In genomic region chr13:63726509-63726908, GRCm38 (mm10) we compare ENCODE assay signal across 25 mouse cellular contexts.
DNase-seq lines count a peak whose midpoint lies in the region; ATAC-seq and TF ChIP-seq lines count a peak whose summit lies in the region.
"Had no signal": no experiment of that assay in that cellular context is flagged by ENCODE, and none has a peak within 500 bp of the region (broad histone marks: within the 10 kb centered on the region; RNA-seq: fewer than 3 reads in every experiment).

No protein-coding gene starts in this region.

- H3K4me1 ChIP-seq in liver, embryonic 11.5 days (replicated peaks; ENCODE audit: control insufficient read depth, insufficient read depth, low read length), result no peaks in the 10 kb centered on the region
- H3K4me1 ChIP-seq in liver, postnatal 0 days (ENCODE audit: insufficient read depth), result 0 out of 2 replicates have a peak, but pooled peaks cover 2% of the 10 kb centered on the region
- H3K4me1 ChIP-seq in lung, embryonic 16.5 days (replicated peaks; ENCODE audit: control insufficient read depth, insufficient read depth, low read length), result peaks cover 28% of the 10 kb centered on the region
- no peaks in the 10 kb centered on the region for H3K4me1 ChIP-seq in testis, adult 2 months (ENCODE audit: control insufficient read depth, insufficient read depth, low read length)
- H3K4me1 ChIP-seq: hindbrain, embryonic 15.5 days had no signal

- DNase-seq in liver, embryonic 11.5 days (ENCODE audit: low spot score), result peak; percentile 29
- no peak for DNase-seq in liver, postnatal 0 days
- no peak for DNase-seq in lung, postnatal 25 days (ENCODE audit: low spot score)
- no peak for DNase-seq in testis, postnatal 10 days (ENCODE audit: low spot score)
- DNase-seq: adrenal gland, adult 2 months; adrenal gland, postnatal 14 days; cerebellum, adult 11 months; cerebellum, adult 2 months; cerebellum, adult 9-11 months; cerebellum, postnatal 25 days; gastrocnemius, postnatal 10 days; gastrocnemius, postnatal 36 days; heart, adult 2 months; heart, postnatal 14 days; heart, postnatal 4 days had no signal

- TF ChIP-seq CTCF in liver, postnatal 0 days (IDR thresholded peaks at IDR 0.05; ENCODE audit: low read depth), result no peak
- TF ChIP-seq CTCF in testis, adult 2 months (IDR thresholded peaks at IDR 0.05; ENCODE audit: control insufficient read depth, insufficient read depth, insufficient replicate concordance, low read depth, low read length), result no peak

- no peak overlapping the region for H3K4me2 ChIP-seq in liver, embryonic 11.5 days
- H3K4me2 ChIP-seq in liver, postnatal 0 days (ENCODE audit: low read depth, low read length), result no peak overlapping the region
- no peak overlapping the region for H3K4me2 ChIP-seq in lung, embryonic 16.5 days (ENCODE audit: low read depth, low read length)
- H3K4me2 ChIP-seq: forebrain, embryonic 13.5 days; heart, embryonic 13.5 days; hindbrain, embryonic 12.5 days; hindbrain, embryonic 15.5 days had no signal

- no peaks in the 10 kb centered on the region for H3K9me3 ChIP-seq in liver, embryonic 11.5 days (ENCODE audit: control insufficient read depth, low read length)
- no peaks in the 10 kb centered on the region for H3K9me3 ChIP-seq in liver, postnatal 0 days (ENCODE audit: low read length)
- H3K9me3 ChIP-seq in lung, embryonic 16.5 days (ENCODE audit: control insufficient read depth, low read length), result no peaks in the 10 kb centered on the region
- H3K9me3 ChIP-seq: forebrain, embryonic 10.5 days; forebrain, embryonic 13.5 days; heart, embryonic 10.5 days; heart, embryonic 13.5 days; hindbrain, embryonic 12.5 days; hindbrain, embryonic 15.5 days had no signal

- H3K27ac ChIP-seq in liver, embryonic 11.5 days (ENCODE audit: low read depth, low read length), result no peak overlapping the region
- H3K27ac ChIP-seq in liver, postnatal 0 days (ENCODE audit: low read depth), result no peak overlapping the region
- H3K27ac ChIP-seq in lung, embryonic 16.5 days (ENCODE audit: low read length), result peak overlapping the region; percentile 81
- no peak overlapping the region for H3K27ac ChIP-seq in testis, adult 2 months (ENCODE audit: control insufficient read depth, insufficient read depth, low read depth, low read length)
- H3K27ac ChIP-seq: forebrain, embryonic 13.5 days; heart, adult 2 months; heart, embryonic 13.5 days; hindbrain, embryonic 12.5 days; hindbrain, embryonic 15.5 days had no signal

- no peak for TF ChIP-seq POLR2A in testis, adult 2 months (IDR thresholded peaks at IDR 0.05; ENCODE audit: control insufficient read depth, low read depth, low read length)

- no peaks in the 10 kb centered on the region for H3K27me3 ChIP-seq in liver, embryonic 11.5 days (replicated peaks; ENCODE audit: control insufficient read depth, insufficient read depth, low read length)
- H3K27me3 ChIP-seq in liver, postnatal 0 days (ENCODE audit: insufficient read depth, low read length), result no peaks in the 10 kb centered on the region
- no peaks in the 10 kb centered on the region for H3K27me3 ChIP-seq in lung, embryonic 16.5 days (ENCODE audit: control insufficient read depth, insufficient read depth, low read depth, low read length)
- no peaks in the 10 kb centered on the region for H3K27me3 ChIP-seq in testis, adult 2 months (ENCODE audit: control insufficient read depth, insufficient read depth, low read length)
- H3K27me3 ChIP-seq: heart, embryonic 13.5 days; hindbrain, embryonic 15.5 days had no signal

- no peak for TF ChIP-seq EP300 in liver, postnatal 0 days (IDR thresholded peaks at IDR 0.05; ENCODE audit: low read depth)

- no peaks in the 10 kb centered on the region for H3K36me3 ChIP-seq in liver, embryonic 11.5 days (ENCODE audit: control insufficient read depth, insufficient read depth, low read length)
- H3K36me3 ChIP-seq in liver, postnatal 0 days (replicated peaks; ENCODE audit: insufficient read depth, low read length), result no peaks in the 10 kb centered on the region
- no peaks in the 10 kb centered on the region for H3K36me3 ChIP-seq in lung, embryonic 16.5 days (ENCODE audit: control insufficient read depth, insufficient read depth, low read length)
- no peaks in the 10 kb centered on the region for H3K36me3 ChIP-seq in testis, adult 2 months (ENCODE audit: control insufficient read depth, insufficient read depth, low read length)
- H3K36me3 ChIP-seq: forebrain, embryonic 10.5 days; heart, embryonic 10.5 days; heart, embryonic 13.5 days; hindbrain, embryonic 12.5 days; hindbrain, embryonic 15.5 days had no signal

- no peak overlapping the region for H3K4me3 ChIP-seq in liver, embryonic 11.5 days (ENCODE audit: low read depth, low read length)
- H3K4me3 ChIP-seq in liver, postnatal 0 days (ENCODE audit: low read depth, low read length), result no peak overlapping the region
- no peak overlapping the region for H3K4me3 ChIP-seq in lung, embryonic 16.5 days (ENCODE audit: low read length)
- peak overlapping the region; percentile 37; the same call in 1 of the 2 replicates for H3K4me3 ChIP-seq in testis, adult 2 months (ENCODE audit: control insufficient read depth, low read depth, low read length)
- H3K4me3 ChIP-seq: forebrain, embryonic 10.5 days; forebrain, embryonic 13.5 days; heart, adult 2 months; heart, embryonic 10.5 days; heart, embryonic 13.5 days; hindbrain, embryonic 12.5 days; hindbrain, embryonic 15.5 days had no signal

- no peak overlapping the region for H3K9ac ChIP-seq in liver, embryonic 11.5 days (ENCODE audit: low read depth, low read length)
- H3K9ac ChIP-seq in liver, postnatal 0 days (replicated peaks), result no peak overlapping the region
- H3K9ac ChIP-seq in lung, embryonic 16.5 days (ENCODE audit: low read length), result no peak overlapping the region
- H3K9ac ChIP-seq: forebrain, embryonic 13.5 days; heart, embryonic 13.5 days; hindbrain, embryonic 12.5 days; hindbrain, embryonic 15.5 days had no signal

- no peak for ATAC-seq in liver, embryonic 11.5 days (replicated peaks; ENCODE audit: low FRiP score)
- no peak for ATAC-seq in liver, postnatal 0 days
- peak; percentile 32 for ATAC-seq in lung, embryonic 16.5 days (ENCODE audit: low read depth)
- ATAC-seq: CD4-positive, CD25-positive, alpha-beta regulatory T cell, adult 4 months; forebrain, embryonic 13.5 days; forebrain, embryonic 16.5 days had no signal

- WGBS in liver, embryonic 11.5 days, result 83% methylated on average over 6 of the region's 6 CpGs
- WGBS in liver, postnatal 0 days (ENCODE audit: insufficient replicate concordance), result 82% methylated on average over 6 of the region's 6 CpGs
- 49% methylated on average over 6 of the region's 6 CpGs for WGBS in lung, embryonic 16.5 days
